Mouse (Mus musculus) G1E (cell line): ENCODE measurements around the gene Tmem132b.

Experiments used
- CTCF ChIP-seq: IDR thresholded peaks from 2 replicates; pipeline ENCODE4 v1.5.1; 2012; ENCODE audit warnings: low read depth, low read length, inconsistent platforms, mixed read lengths
- GATA1 ChIP-seq: IDR thresholded peaks from 2 replicates; pipeline ENCODE4 v1.6.1; 2012; ENCODE audit warnings: borderline replicate concordance, low read length, inconsistent platforms, mixed read lengths
- GATA2 ChIP-seq: IDR thresholded peaks from 2 replicates; pipeline ENCODE4 v1.6.1; 2012; ENCODE audit warnings: low read depth, low read length, inconsistent platforms, borderline replicate concordance
- POLR2AphosphoS5 ChIP-seq: IDR thresholded peaks from 2 replicates; pipeline ENCODE4 v1.6.1; 2012; ENCODE audit warnings: low read depth, low read length, inconsistent platforms; ENCODE audit not compliant: insufficient replicate concordance
- TAL1 ChIP-seq: conservative IDR thresholded peaks from 2 replicates; pipeline ENCODE4 v1.6.1; 2012; ENCODE audit warnings: low read depth, low read length, inconsistent platforms, mixed read lengths

- TF ChIP-seq CTCF (no peak), TAL1 (no peak), GATA2 (no peak), GATA1 (no peak), POLR2AphosphoS5 (no peak)
Measured at GRCm38 (mm10) chr5:125572011-125572410, 40.4 kb downstream of the Tmem132b start.
